Mouse (Mus musculus) lung, embryonic 16.5 days (tissue): ENCODE results near the gene Gm6351. TPM values are rescaled to one million over a fixed set of nuclear protein-coding genes. Genes with fewer than 3 reads are reported as not detected.
"Not testable (repeated sequence)": the region's sequence is repeated elsewhere in the genome, so short reads cannot be mapped to it uniquely, and the experiment has no call there.

Experiments
- ATAC-seq: fragments of 200-750 bp; cut with Nextera tagmentation; 2 replicates; pipeline ENCODE4 v1.8.0; 2017; ENCODE audit warnings: low read depth, mild to moderate bottlenecking, moderate library complexity
- H3K27ac ChIP-seq: fragments of 300-500 bp; sonication (generic); 2 replicates; pipeline ENCODE4 v1.5.1; 2014; ENCODE audit warnings: mild to moderate bottlenecking, control low read depth, low read length
- H3K27me3 ChIP-seq: fragments of 300-500 bp; sonication (generic); 2 replicates; pipeline ENCODE4 v1.6.1; 2014; ENCODE audit warnings: low read depth, low read length, mixed read lengths; ENCODE audit not compliant: control insufficient read depth, insufficient read depth
- H3K36me3 ChIP-seq: fragments of 300-500 bp; sonication (generic); 2 replicates; pipeline ENCODE4 v1.6.1; 2014; ENCODE audit warnings: low read length; ENCODE audit not compliant: control insufficient read depth, insufficient read depth
- H3K4me1 ChIP-seq: fragments of 300-500 bp; sonication (generic); replicated peaks from 2 replicates; pipeline ENCODE4 v1.6.1; 2014; ENCODE audit warnings: low read length, mixed read lengths; ENCODE audit not compliant: control insufficient read depth, insufficient read depth
- H3K4me2 ChIP-seq: fragments of 300-500 bp; sonication (generic); 2 replicates; pipeline ENCODE4 v1.6.1; 2014; ENCODE audit warnings: low read depth, low read length, control low read depth
- H3K4me3 ChIP-seq: fragments of 300-500 bp; sonication (generic); 2 replicates; pipeline ENCODE4 v1.5.1; 2014; ENCODE audit warnings: mild to moderate bottlenecking, low read length, control low read depth
- H3K9ac ChIP-seq: fragments of 300-500 bp; sonication (generic); 2 replicates; pipeline ENCODE4 v1.6.1; 2014; ENCODE audit warnings: low read length, control low read depth
- H3K9me3 ChIP-seq: fragments of 300-500 bp; sonication (generic); 2 replicates; pipeline ENCODE4 v1.6.1; 2016; ENCODE audit warnings: low read length; ENCODE audit not compliant: control insufficient read depth
- WGBS: fragments of 180-500 bp; shearing (Covaris S2); extraction: QIAGEN DNeasy Blood & Tissue Kit; methylation state at CpG from one replicate; pipeline ENCODE4 v1.1.7; 2014; 5-methylcytosine and 5-hydroxymethylcytosine counted together
- polyA plus RNA-seq: library from polyadenylated mRNA; unstranded; fragments of >200 nt; fragmentation: Nextera tagmentation; extraction: Ambion mirVana; gene quantifications from 2 replicates; pipeline ENCODE4 v1.2.1, GENCODE M21; 2015

Gene Gm6351
- polyA plus RNA-seq: not detected in 2 replicates

DNA sequence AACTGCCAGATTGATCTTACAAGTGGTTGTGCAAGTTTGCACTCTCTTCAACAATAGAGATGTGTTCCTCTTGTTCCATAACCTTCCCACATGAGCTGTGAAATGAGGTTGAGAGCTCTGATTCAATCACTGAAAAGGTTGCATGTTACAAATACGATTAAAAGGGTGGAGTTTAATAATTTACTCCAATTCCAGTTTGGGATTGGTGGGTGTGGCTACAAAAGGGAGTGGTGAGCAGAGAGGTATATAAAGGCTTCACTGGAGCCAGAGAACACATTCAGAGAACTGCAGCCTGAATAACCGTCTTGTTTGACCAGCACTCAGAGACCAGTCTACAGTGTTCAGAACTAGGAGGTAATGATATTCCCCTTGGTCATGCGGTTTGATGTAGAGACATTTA is at the start of gene Gm6351:
Gm6351 (plus strand) TSS at position 301 of the 400 bp plus-strand sequence.
- H3K4me3 ChIP-seq, H3K9ac ChIP-seq, H3K27me3 ChIP-seq, ATAC-seq, H3K4me1 ChIP-seq, H3K9me3 ChIP-seq, H3K4me2 ChIP-seq, H3K27ac ChIP-seq, H3K36me3 ChIP-seq: not testable (repeated sequence)
- no CpG with 5 or more reads among the region's 3 CpGs for WGBS

DNA sequence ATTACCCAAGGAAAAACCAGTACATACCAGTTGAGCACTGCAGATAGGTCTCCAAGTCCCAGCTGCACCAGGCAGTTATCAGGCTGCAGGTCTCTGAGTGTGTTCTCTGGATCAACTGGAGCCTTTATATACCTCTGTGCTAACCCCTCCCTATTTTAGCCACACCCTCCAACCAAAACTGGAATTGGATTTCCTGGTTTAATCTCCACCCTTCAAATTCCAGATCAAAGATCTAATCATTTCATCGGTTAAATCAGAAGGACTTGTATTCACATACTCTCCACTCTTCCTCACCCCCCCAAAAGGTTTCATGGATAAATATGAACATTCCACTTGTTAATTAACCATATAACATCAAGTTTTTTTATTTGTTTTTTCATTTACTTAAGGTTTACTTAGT is 5.7 kb upstream of the Gm6351 start, which contains the start of gene BC061212:
BC061212 (minus strand) TSS at position 101 of the 400 bp plus-strand sequence.
- not testable (repeated sequence) for H3K27ac ChIP-seq, H3K36me3 ChIP-seq, H3K9ac ChIP-seq, H3K9me3 ChIP-seq, H3K4me3 ChIP-seq, ATAC-seq, H3K4me1 ChIP-seq, H3K4me2 ChIP-seq, H3K27me3 ChIP-seq
- WGBS: no CpG with 5 or more reads among the region's 1 CpGs

Other genes starting within 250 kb of the Gm6351 start
- gene Gm7792, start 232.6 kb upstream of the Gm6351 start, polyA plus RNA-seq: not detected in 2 replicates
- not detected in 2 replicates for gene Gm16429, start 147.3 kb upstream of the Gm6351 start, polyA plus RNA-seq
- not detected in 2 replicates for gene BC061212, start 5.8 kb upstream of the Gm6351 start, polyA plus RNA-seq
- gene Gm3106, start 141.6 kb downstream of the Gm6351 start, polyA plus RNA-seq: not detected in 2 replicates
- gene A430089I19Rik, start 230.4 kb downstream of the Gm6351 start, polyA plus RNA-seq: not detected in 2 replicates
- gene Gm6502, start 238.1 kb downstream of the Gm6351 start, polyA plus RNA-seq: not detected in 2 replicates